Mouse (Mus musculus) CH12.LX (cell line): ENCODE results near the gene Lrch1. TPM values are rescaled to one million over a fixed set of nuclear protein-coding genes. Genes with fewer than 3 reads are reported as not detected.

Source experiments
- DNase-seq: peaks from one replicate; pipeline ENCODE4 v3.0.0-alpha.2; 2013; ENCODE audit errors: extremely low read depth
- H3K27ac ChIP-seq: 2 replicates; pipeline ENCODE4 v1.5.1; 2012; ENCODE audit warnings: low read depth, mild to moderate bottlenecking, control low read depth, moderate library complexity; ENCODE audit not compliant: insufficient read depth
- H3K27me3 ChIP-seq: replicated peaks from 2 replicates; pipeline ENCODE3; 2012; ENCODE audit warnings: inconsistent platforms
- H3K36me3 ChIP-seq, 2 experiments: replicated peaks in 1 of 2; 2 replicates each; pipeline versions ENCODE3 to v1.6.1; 2012; ENCODE audit warnings: inconsistent platforms in 1 of 2, low read length in 1 of 2, mild to moderate bottlenecking in 1 of 2, mixed read lengths in 1 of 2, moderate library complexity in 1 of 2; ENCODE audit not compliant: control insufficient read depth in 1 of 2, insufficient read depth in 1 of 2
- H3K4me1 ChIP-seq, 2 experiments: 2 replicates each; pipeline ENCODE4 v1.6.1; 2012; ENCODE audit warnings: inconsistent platforms in 1 of 2, moderate library complexity in 1 of 2; ENCODE audit not compliant: insufficient read depth in 2 of 2, control insufficient read depth in 1 of 2
- H3K4me2 ChIP-seq: 2 replicates; pipeline ENCODE4 v1.6.1; 2012; ENCODE audit warnings: low read depth, mild to moderate bottlenecking, control low read depth; ENCODE audit not compliant: poor library complexity, insufficient read depth, severe bottlenecking
- H3K4me3 ChIP-seq, 3 experiments: fragments of 150-350 bp in 1 of 3; sonication (generic) in 1 of 3; replicated peaks in 1 of 3; 2 replicates each; pipeline versions ENCODE3 to v1.5.1; 2011 to 2012; ENCODE audit warnings: low read depth in 2 of 3, low read length in 2 of 3, mild to moderate bottlenecking in 2 of 3, moderate library complexity in 2 of 3, control low read depth in 1 of 3, improper control_type of control experiment in 1 of 3, inconsistent platforms in 1 of 3, mixed read lengths in 1 of 3; ENCODE audit not compliant: poor library complexity in 1 of 3
- H3K79me2 ChIP-seq: replicated peaks from 2 replicates; pipeline ENCODE4 v1.6.1; 2012; ENCODE audit warnings: mild to moderate bottlenecking, moderate library complexity; ENCODE audit not compliant: control insufficient read depth, poor library complexity, insufficient read depth, severe bottlenecking; ENCODE audit errors: extremely low read depth
- H3K9ac ChIP-seq: 2 replicates; pipeline ENCODE4 v1.6.1; 2012; ENCODE audit warnings: low read depth, mild to moderate bottlenecking, control low read depth, moderate library complexity; ENCODE audit not compliant: insufficient read depth
- H3K9me3 ChIP-seq: replicated peaks from 2 replicates; pipeline ENCODE3; 2012; ENCODE audit warnings: low read length, inconsistent platforms, mixed read lengths
- CTCF ChIP-seq, 2 experiments: IDR thresholded peaks in 1 of 2; conservative IDR thresholded peaks in 1 of 2; 2 replicates each; pipeline ENCODE4 v1.5.1; 2011 to 2012; ENCODE audit warnings: low read depth in 2 of 2, low read length in 2 of 2, improper control_type of control experiment in 1 of 2, inconsistent platforms in 1 of 2, mild to moderate bottlenecking in 1 of 2, moderate library complexity in 1 of 2
- E2F4 ChIP-seq: IDR thresholded peaks from 2 replicates; pipeline ENCODE4 v1.6.1; 2011; ENCODE audit warnings: low read depth, low read length, improper control_type of control experiment; ENCODE audit not compliant: insufficient replicate concordance
- EP300 ChIP-seq: IDR thresholded peaks from 2 replicates; pipeline ENCODE4 v1.6.1; 2011; ENCODE audit warnings: low read length, improper control_type of control experiment
- GABPA ChIP-seq: IDR thresholded peaks from 2 replicates; pipeline ENCODE4 v1.6.1; 2012; ENCODE audit warnings: low read depth, low read length, improper control_type of control experiment, inconsistent platforms; ENCODE audit not compliant: insufficient replicate concordance
- HCFC1 ChIP-seq: IDR thresholded peaks from 2 replicates; pipeline ENCODE4 v1.6.1; 2012; ENCODE audit warnings: low read depth, mild to moderate bottlenecking, inconsistent platforms, low read length, improper control_type of control experiment
- IRF4 ChIP-seq: IDR thresholded peaks from 2 replicates; pipeline ENCODE4 v1.6.1; 2014; ENCODE audit warnings: low read depth, mild to moderate bottlenecking, inconsistent platforms, low read length, improper control_type of control experiment
- JUN ChIP-seq: IDR thresholded peaks from 2 replicates; pipeline ENCODE4 v1.6.1; 2011; ENCODE audit warnings: low read depth, mild to moderate bottlenecking, low read length, improper control_type of control experiment, moderate library complexity; ENCODE audit not compliant: insufficient read depth
- JUND ChIP-seq: conservative IDR thresholded peaks from 2 replicates; pipeline ENCODE4 v1.6.1; 2011; ENCODE audit warnings: low read depth, low read length, improper control_type of control experiment
- MAFK ChIP-seq: IDR thresholded peaks from 2 replicates; pipeline ENCODE4 v1.6.1; 2011; ENCODE audit warnings: low read length, improper control_type of control experiment; ENCODE audit not compliant: insufficient replicate concordance
- MAZ ChIP-seq: IDR thresholded peaks from 2 replicates; pipeline ENCODE4 v1.6.1; 2012; ENCODE audit warnings: low read depth, mild to moderate bottlenecking, inconsistent platforms, low read length, improper control_type of control experiment, moderate library complexity
- MEF2A ChIP-seq: IDR thresholded peaks from 2 replicates; pipeline ENCODE4 v1.6.1; 2014; ENCODE audit warnings: low read depth, mild to moderate bottlenecking, inconsistent platforms, low read length, improper control_type of control experiment, borderline replicate concordance
- MYC ChIP-seq: IDR thresholded peaks from 2 replicates; pipeline ENCODE4 v1.6.1; 2011; ENCODE audit warnings: low read depth, mild to moderate bottlenecking, improper control_type of control experiment, low read length
- NRF1 ChIP-seq: IDR thresholded peaks from 2 replicates; pipeline ENCODE4 v1.6.1; 2014; ENCODE audit warnings: low read depth, mild to moderate bottlenecking, inconsistent platforms, low read length, improper control_type of control experiment, moderate library complexity
- POLR2A ChIP-seq: IDR thresholded peaks from 2 replicates; pipeline ENCODE4 v1.6.1; 2011; ENCODE audit warnings: low read depth, mild to moderate bottlenecking, improper control_type of control experiment, low read length
- POLR2AphosphoS2 ChIP-seq: IDR thresholded peaks from 2 replicates; pipeline ENCODE4 v1.6.1; 2011; ENCODE audit warnings: low read depth, low read length, improper control_type of control experiment
- RAD21 ChIP-seq: IDR thresholded peaks from 2 replicates; pipeline ENCODE4 v1.6.1; 2011; ENCODE audit warnings: low read depth, mild to moderate bottlenecking, low read length, improper control_type of control experiment, moderate library complexity
- SIN3A ChIP-seq: IDR thresholded peaks from 2 replicates; pipeline ENCODE4 v1.6.1; 2012; ENCODE audit warnings: low read length, improper control_type of control experiment, inconsistent platforms
- SMC3 ChIP-seq: IDR thresholded peaks from 2 replicates; pipeline ENCODE4 v1.6.1; 2011; ENCODE audit warnings: low read depth, low read length, improper control_type of control experiment
- UBTF ChIP-seq: IDR thresholded peaks from 2 replicates; pipeline ENCODE4 v1.6.1; 2012; ENCODE audit warnings: low read depth, mild to moderate bottlenecking, inconsistent platforms, low read length, improper control_type of control experiment, moderate library complexity
- USF1 ChIP-seq: IDR thresholded peaks from 2 replicates; pipeline ENCODE4 v1.6.1; 2014; ENCODE audit warnings: low read depth, mild to moderate bottlenecking, inconsistent platforms, low read length, improper control_type of control experiment
- ZKSCAN1 ChIP-seq: IDR thresholded peaks from 2 replicates; pipeline ENCODE4 v1.6.1; 2012; ENCODE audit warnings: low read depth, inconsistent platforms, low read length, improper control_type of control experiment, borderline replicate concordance
- ZNF384 ChIP-seq: IDR thresholded peaks from 2 replicates; pipeline ENCODE4 v1.6.1; 2012; ENCODE audit warnings: low read depth, low read length, improper control_type of control experiment, inconsistent platforms
- dilution Hi-C: fragments of 300-500 bp; cut with MboI; formaldehyde crosslinking; loops from 2 replicates; pipeline ENCODE4 v1.14.3; 2020; ENCODE audit warnings: low sequenced_read_pairs; ENCODE audit not compliant: extremely low pct_unique_long_range_greater_than_20kb, extremely low pct_ligation_motif_present
- in situ Hi-C: fragments of 300-500 bp; cut with MboI; formaldehyde crosslinking; loops from 3 replicates; pipeline ENCODE4 v1.14.3; 2019; ENCODE audit warnings: low sequenced_read_pairs, low pct_ligation_motif_present, low pct_unique_long_range_greater_than_20kb, mixed read lengths
- polyA plus RNA-seq: library from polyadenylated mRNA; unstranded; fragments of >175 nt; gene quantifications from 2 replicates; pipeline ENCODE4 v1.2.1, GENCODE M21; 2012; ENCODE audit warnings: low read depth; ENCODE audit not compliant: insufficient read length
- total RNA-seq, 2 experiments: library from RNA; depleted of rRNA; stranded (reverse); fragments of 300-350 nt in 1 of 2; fragments of >200 nt in 1 of 2; gene quantifications; 2 replicates each; pipeline ENCODE4 v1.2.3; 2012 to 2014

The Lrch1 gene
- total and polyA plus RNA-seq, 3 experiments, result 10.3 to 23.3 (median 12.8) TPM

GRCm38 (mm10) chr14:74936557-74937261, 11.0 kb downstream of the Lrch1 start (continued):
- TF ChIP-seq MEF2A, result peak; percentile 85
- TF ChIP-seq SMC3, result no peak
- TF ChIP-seq GABPA, result no peak

GRCm38 (mm10) chr14:74935111-74935510, 12.6 kb downstream of the Lrch1 start:
- Histone ChIP-seq H3K9me3 (peaks cover 2% of the 10 kb centered on the region), H3K4me1 (peaks cover 13 to 78% of the 10 kb centered on the region in 2 experiments), H3K27me3 (no peaks in the 10 kb centered on the region), H3K27ac (no peak overlapping the region), H3K36me3 (peaks cover 0 to 23% of the 10 kb centered on the region in 2 experiments), H3K9ac (no peak overlapping the region), H3K4me2 (no peak overlapping the region), H3K4me3 (no peak overlapping the region), H3K79me2 (peaks cover 24% of the 10 kb centered on the region)
- dilution Hi-C loops (no loop called here), in situ Hi-C loops (no loop called here)
- no peak for TF ChIP-seq MAFK
- TF ChIP-seq POLR2AphosphoS2, result no peak
- no peak for TF ChIP-seq EP300
- TF ChIP-seq MYC, result no peak
- no peak for TF ChIP-seq ZKSCAN1
- no peak for TF ChIP-seq POLR2A
- TF ChIP-seq JUND, result no peak
- no peak for TF ChIP-seq CTCF (conservative IDR thresholded peaks at IDR 0.05 in 1 of 2, IDR thresholded peaks at IDR 0.05 in 1 of 2; ENCODE audit: low read depth in 2 of 2, low read length in 2 of 2)
- TF ChIP-seq HCFC1, result no peak
- no peak for TF ChIP-seq NRF1
- no peak for TF ChIP-seq MAZ
- no peak for TF ChIP-seq E2F4
- no peak for TF ChIP-seq RAD21
- no peak for TF ChIP-seq SIN3A
- no peak for TF ChIP-seq IRF4
- no peak for TF ChIP-seq JUN
- no peak for TF ChIP-seq USF1
- TF ChIP-seq ZNF384, result no peak
- TF ChIP-seq UBTF, result no peak
- DNase-seq, result no peak
